In genomic region chr3:121426621-121427519, GRCm38 (mm10) we compare ENCODE assay signal across 8 mouse cellular contexts. TPM values are rescaled to one million over a fixed set of nuclear protein-coding genes. Genes with fewer than 3 reads are reported as not detected.
DNase-seq lines count a peak whose midpoint lies in the region; ATAC-seq and TF ChIP-seq lines count a peak whose summit lies in the region.

No protein-coding gene starts in this region.

- peak; percentile 59 for ATAC-seq in CD4-positive, CD25-positive, alpha-beta regulatory T cell, adult 4 months
- ATAC-seq in heart, embryonic 13.5 days (ENCODE audit: extremely low read depth, insufficient number of reproducible peaks, low FRiP score, low TSS enrichment), result peak; percentile 70
- peak; percentile 71 for ATAC-seq in liver, embryonic 14.5 days (ENCODE audit: insufficient read depth)
- ATAC-seq in neural tube, embryonic 12.5 days (ENCODE audit: low FRiP score, low read depth), result peak; percentile 84
- ATAC-seq in stomach, postnatal 0 days (ENCODE audit: low FRiP score, low TSS enrichment), result peak; percentile 78

- TF ChIP-seq CTCF in liver, embryonic 14.5 days (IDR thresholded peaks at IDR 0.05; ENCODE audit: low read depth), result peak; percentile 54
- peak; percentile 69 for TF ChIP-seq CTCF in stomach, postnatal 0 days (IDR thresholded peaks at IDR 0.05; ENCODE audit: low read depth)

- H3K4me2 ChIP-seq in heart, embryonic 13.5 days, result peak overlapping the region; percentile 90
- peak overlapping the region; percentile 94 for H3K4me2 ChIP-seq in liver, embryonic 14.5 days (ENCODE audit: low read depth)
- H3K4me2 ChIP-seq in neural tube, embryonic 12.5 days (replicated peaks), result peak overlapping the region; percentile 78
- peak overlapping the region; percentile 82 for H3K4me2 ChIP-seq in stomach, postnatal 0 days (replicated peaks; ENCODE audit: low read depth)

- H3K9ac ChIP-seq in heart, embryonic 13.5 days, result peak overlapping the region; percentile 98
- H3K9ac ChIP-seq in liver, embryonic 14.5 days (replicated peaks), result peak overlapping the region; percentile 73
- peak overlapping the region; percentile 98 for H3K9ac ChIP-seq in neural tube, embryonic 12.5 days
- H3K9ac ChIP-seq in stomach, postnatal 0 days (ENCODE audit: low read length), result peak overlapping the region; percentile 96

- WGBS in heart, embryonic 13.5 days, result under 1% methylated on average over 77 of the region's 93 CpGs
- under 1% methylated on average over 87 of the region's 93 CpGs for WGBS in liver, embryonic 14.5 days (ENCODE audit: insufficient replicate concordance)
- WGBS in neural tube, embryonic 12.5 days, result under 1% methylated on average over 93 of the region's 93 CpGs
- under 1% methylated on average over 74 of the region's 93 CpGs for WGBS in stomach, postnatal 0 days

- H3K36me3 ChIP-seq in heart, embryonic 13.5 days, result 0 out of 2 replicates have a peak, but pooled peaks cover 2% of the 10 kb centered on the region
- H3K36me3 ChIP-seq in liver, embryonic 14.5 days (replicated peaks; ENCODE audit: control insufficient read depth, insufficient read depth, low read depth), result no peaks in the 10 kb centered on the region
- H3K36me3 ChIP-seq in neural tube, embryonic 12.5 days, result no peaks in the 10 kb centered on the region
- no peaks in the 10 kb centered on the region for H3K36me3 ChIP-seq in stomach, postnatal 0 days (ENCODE audit: control insufficient read depth, insufficient read depth, low read length)

- peak; percentile 70 for DNase-seq in c-Kit-positive CD71-negative TER-119-negative erythroid progenitor cells, embryonic 14.5 days (ENCODE audit: low read depth)
- DNase-seq in fibroblast of lung, adult 2 months (ENCODE audit: low read depth), result peak; percentile 45
- peak; percentile 91 for DNase-seq in kidney, postnatal 10 days
- DNase-seq in liver, embryonic 14.5 days (ENCODE audit: low read depth in 3 of 3, low spot score in 3 of 3), result peak in 1 of 3 experiments; percentile 51
- DNase-seq in stomach, postnatal 0 days (ENCODE audit: low spot score), result peak; percentile 74

- H3K27me3 ChIP-seq in heart, embryonic 13.5 days (replicated peaks), result no peaks in the 10 kb centered on the region
- H3K27me3 ChIP-seq in liver, embryonic 14.5 days (ENCODE audit: control insufficient read depth, insufficient read depth, low read length), result peaks cover 3% of the 10 kb centered on the region; the same call in 1 of the 2 replicates
- no peaks in the 10 kb centered on the region for H3K27me3 ChIP-seq in neural tube, embryonic 12.5 days (replicated peaks)
- no peaks in the 10 kb centered on the region for H3K27me3 ChIP-seq in stomach, postnatal 0 days (ENCODE audit: control insufficient read depth, insufficient read depth, low read length)

- peak overlapping the region; percentile 99 for H3K27ac ChIP-seq in heart, embryonic 13.5 days (replicated peaks)
- H3K27ac ChIP-seq in liver, embryonic 14.5 days, result peak overlapping the region; percentile 41
- peak overlapping the region; percentile 98 for H3K27ac ChIP-seq in neural tube, embryonic 12.5 days
- peak overlapping the region; percentile 98 for H3K27ac ChIP-seq in stomach, postnatal 0 days (replicated peaks)

- H3K9me3 ChIP-seq in heart, embryonic 13.5 days, result no peaks in the 10 kb centered on the region
- H3K9me3 ChIP-seq in liver, embryonic 14.5 days (ENCODE audit: control insufficient read depth, low read length), result no peaks in the 10 kb centered on the region
- H3K9me3 ChIP-seq in neural tube, embryonic 12.5 days, result no peaks in the 10 kb centered on the region
- no peaks in the 10 kb centered on the region for H3K9me3 ChIP-seq in stomach, postnatal 0 days (ENCODE audit: control insufficient read depth, low read length)

- H3K4me3 ChIP-seq in heart, embryonic 13.5 days, result peak overlapping the region; percentile 85
- peak overlapping the region; percentile 66 to 77 for H3K4me3 ChIP-seq in liver, embryonic 14.5 days (ENCODE audit: insufficient read depth in 1 of 2, low read depth in 2 of 2, low read length in 2 of 2)
- H3K4me3 ChIP-seq in neural tube, embryonic 12.5 days, result peak overlapping the region; percentile 89
- peak overlapping the region; percentile 79 for H3K4me3 ChIP-seq in stomach, postnatal 0 days (ENCODE audit: low read depth, low read length)

- H3K4me1 ChIP-seq in heart, embryonic 13.5 days, result peaks cover 47% of the 10 kb centered on the region
- peaks cover 9 to 14% of the 10 kb centered on the region in 2 experiments for H3K4me1 ChIP-seq in liver, embryonic 14.5 days (replicated peaks; ENCODE audit: control insufficient read depth in 2 of 2, insufficient read depth in 2 of 2, low read length in 1 of 2)
- peaks cover 36% of the 10 kb centered on the region for H3K4me1 ChIP-seq in neural tube, embryonic 12.5 days
- H3K4me1 ChIP-seq in stomach, postnatal 0 days (replicated peaks; ENCODE audit: control insufficient read depth, insufficient read depth), result 0 out of 2 replicates have a peak, but pooled peaks cover 5% of the 10 kb centered on the region

- TF ChIP-seq EP300 in liver, embryonic 14.5 days (IDR thresholded peaks at IDR 0.05; ENCODE audit: low read depth), result no peak
- no peak for TF ChIP-seq EP300 in stomach, postnatal 0 days (optimal IDR thresholded peaks at IDR 0.05)

RNA-seq across cellular contexts. Expression of gene Cnn3, which starts 0.6 kb away (rescaled TPM):
- 1 to 10 TPM; 8.8 to 9.7 TPM for polyA plus RNA-seq in CD4-positive, CD25-positive, alpha-beta regulatory T cell, adult 4 months (2017; shearing (Covaris generic))
- 400 and 416 TPM in 2 replicates for polyA plus RNA-seq in heart, embryonic 13.5 days (2015; fragmentation: Nextera tagmentation; extraction: Ambion mirVana)
- 52.9 and 62.7 TPM in 2 replicates for polyA plus RNA-seq in liver, embryonic 14.5 days (2012; rRNA removed)
- 82.7 and 90.1 TPM in 2 replicates for polyA plus RNA-seq in liver, embryonic 14.5 days (2014; fragmentation: Nextera tagmentation; extraction: Ambion mirVana)
- 909 and 919 TPM in 2 replicates for polyA plus RNA-seq in neural tube, embryonic 12.5 days (2016; fragmentation: Nextera tagmentation; extraction: Ambion mirVana)
- polyA plus RNA-seq in stomach, postnatal 0 days (2015; fragmentation: Nextera tagmentation; extraction: Ambion mirVana), result 280 and 301 TPM in 2 replicates

Comparison
In these comparisons a context has a peak if more than half of its experiments do, and no peak if none do; other contexts are left out.
1. H3K27ac ChIP-seq: peak in every context shown above with its lines; median percentile 99 in heart, embryonic 13.5 days; 98 in neural tube, embryonic 12.5 days; 98 in stomach, postnatal 0 days; 41 in liver, embryonic 14.5 days.
2. RNA of gene Cnn3, which starts 0.6 kb away (polyA plus RNA-seq): 909 to 919 TPM in neural tube, embryonic 12.5 days, 400 to 416 TPM in heart, embryonic 13.5 days, 280 to 301 TPM in stomach, postnatal 0 days and 52.9 to 90.1 TPM in liver, embryonic 14.5 days; 8.8 to 9.7 TPM in CD4-positive, CD25-positive, alpha-beta regulatory T cell, adult 4 months; every median in the first group is over 4 times any median in the second.
3. Peak in every context shown above with its lines, with median percentiles within 50 percentile points of each other: ATAC-seq, H3K4me2 ChIP-seq, H3K4me3 ChIP-seq and H3K9ac ChIP-seq.